Mouse (Mus musculus) bone marrow macrophage, adult 2 months (primary cell): ENCODE results near the gene Kat5. TPM values are rescaled to one million over a fixed set of nuclear protein-coding genes. Genes with fewer than 3 reads are reported as not detected.
A peak's percentile ranks its signal among the peaks of the same experiment; 100 is the strongest.

Experiments
- H3K27ac ChIP-seq: 2 replicates; pipeline ENCODE4 v1.5.1; 2012; ENCODE audit warnings: low read depth, low read length; ENCODE audit not compliant: insufficient read depth
- H3K4me1 ChIP-seq: 2 replicates; pipeline ENCODE4 v1.6.1; 2012; ENCODE audit warnings: low read length; ENCODE audit not compliant: control insufficient read depth, insufficient read depth
- H3K4me3 ChIP-seq: 2 replicates; pipeline ENCODE4 v1.5.1; 2012; ENCODE audit warnings: mild to moderate bottlenecking, low read length, moderate library complexity; ENCODE audit not compliant: insufficient read depth
- CTCF ChIP-seq: IDR thresholded peaks from 2 replicates; pipeline ENCODE4 v1.5.1; 2012; ENCODE audit warnings: low read depth, mild to moderate bottlenecking, low read length, moderate library complexity
- POLR2A ChIP-seq: IDR thresholded peaks from 2 replicates; pipeline ENCODE4 v1.6.1; 2012; ENCODE audit warnings: mild to moderate bottlenecking, low read depth, low read length, borderline replicate concordance
- polyA plus RNA-seq: library from polyadenylated mRNA; stranded (reverse); fragments of >200 nt; gene quantifications from 2 replicates; pipeline ENCODE4 v1.2.4, GENCODE M21; 2012; ENCODE audit not compliant: missing spikeins, insufficient read depth, insufficient read length

The Kat5 gene
- polyA plus RNA-seq, 1 experiment: 56.6 TPM

DNA sequence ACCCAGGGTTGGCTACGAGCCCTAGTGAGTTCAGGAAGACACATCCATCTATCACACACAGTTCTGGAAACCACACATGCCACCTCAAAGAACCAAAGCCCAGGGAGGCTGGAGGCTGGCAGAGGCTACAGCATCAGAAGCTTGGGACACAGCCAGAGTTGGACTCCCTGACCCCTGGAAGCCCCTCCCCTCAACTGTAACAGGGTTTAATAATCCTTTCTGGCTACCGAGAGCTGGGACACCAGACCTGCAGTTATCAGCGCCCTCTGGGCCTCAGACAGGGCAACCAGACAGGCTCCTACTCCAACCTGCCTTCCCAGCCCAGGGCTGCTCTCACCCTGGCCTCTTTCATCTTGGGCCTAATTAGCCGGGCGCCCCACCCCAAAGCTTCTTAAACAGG is 43.7 kb downstream of the Kat5 start:
- Histone ChIP-seq H3K4me3 (no peak overlapping the region), H3K27ac (no peak overlapping the region), H3K4me1 (peaks cover 18% of the 10 kb centered on the region)
- TF ChIP-seq POLR2A: no peak
- no peak for TF ChIP-seq CTCF

- no peak for TF ChIP-seq POLR2A
- TF ChIP-seq CTCF: no peak
- Histone ChIP-seq H3K27ac (no peak overlapping the region), H3K4me1 (no peaks in the 10 kb centered on the region), H3K4me3 (no peak overlapping the region)
These were observed 47.3 kb downstream of the Kat5 start for GRCm38 (mm10) chr19:5562776-5563175.

- no peak overlapping the region for H3K4me3 ChIP-seq
- H3K4me1 ChIP-seq: no peaks in the 10 kb centered on the region
- TF ChIP-seq POLR2A (no peak), CTCF (no peak)
- no peak overlapping the region for H3K27ac ChIP-seq
These were observed 48.2 kb downstream of the Kat5 start for GRCm38 (mm10) chr19:5561886-5562285.

DNA sequence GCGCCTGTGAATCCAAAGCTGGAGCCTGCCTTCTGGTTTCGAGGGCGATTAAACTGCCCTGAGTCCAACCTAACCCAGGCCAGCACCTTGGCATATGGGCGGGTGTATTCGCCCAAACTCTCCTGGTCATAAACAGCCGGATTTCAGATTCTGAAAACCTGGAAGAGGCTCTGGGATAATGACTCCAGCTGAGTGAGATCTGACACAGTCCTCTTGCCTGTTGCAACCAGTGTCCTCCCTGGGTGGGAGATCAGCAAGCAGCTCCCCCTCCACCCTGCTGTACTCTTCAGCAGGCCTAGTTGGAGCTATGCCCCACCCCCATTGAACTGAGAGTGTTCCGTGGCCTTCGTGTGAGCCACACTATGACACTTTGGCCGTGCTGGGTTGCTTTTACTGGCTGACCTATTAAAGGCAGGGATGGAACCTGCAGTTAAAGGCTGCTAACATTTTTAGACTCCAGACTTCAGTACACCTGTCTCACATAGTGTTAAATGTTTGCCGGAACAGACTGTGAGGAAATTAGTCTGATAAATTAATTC is 48.7 kb downstream of the Kat5 start:
- H3K4me1 ChIP-seq: no peaks in the 10 kb centered on the region
- no peak overlapping the region for H3K27ac ChIP-seq
- TF ChIP-seq POLR2A: no peak
- TF ChIP-seq CTCF: no peak
- no peak overlapping the region for H3K4me3 ChIP-seq

DNA sequence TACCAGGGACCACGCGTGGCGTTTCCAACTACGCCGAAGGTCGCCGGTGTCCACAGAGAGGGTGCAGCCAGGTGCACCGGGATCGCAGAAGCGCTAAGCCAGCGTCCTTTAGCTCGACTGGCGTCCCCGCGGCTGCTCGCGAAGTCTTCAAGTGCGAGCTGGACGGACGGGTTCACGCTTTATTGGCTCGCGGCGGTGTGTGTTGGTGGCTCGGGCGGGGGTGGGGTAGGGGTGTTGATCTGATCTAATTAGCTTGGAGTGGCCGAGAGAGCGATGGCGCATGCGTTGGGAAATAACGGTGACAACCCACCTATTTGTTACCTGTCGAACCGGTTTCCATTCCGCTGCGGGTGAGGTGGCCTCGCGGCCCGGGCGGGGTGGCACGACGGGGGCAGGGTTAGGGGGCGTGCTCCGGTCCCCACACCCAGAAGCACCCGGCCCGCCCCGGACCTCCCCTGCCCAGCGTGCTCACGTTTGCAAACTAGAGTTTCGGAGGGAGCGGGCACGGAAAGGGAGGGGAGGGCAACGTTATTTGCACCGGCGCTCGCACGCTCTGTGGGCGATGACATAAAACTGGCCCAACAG is 49.5 kb downstream of the Kat5 start, which contains the start of gene Ovol1:
Gene Ovol1 (minus strand): TSS at position 190 of the 585 bp plus-strand sequence.
- Histone ChIP-seq H3K4me3 (peak within 1 kb of the TSS; percentile 28), H3K27ac (no peak within 1 kb of the TSS), H3K4me1 (no peaks in the 10 kb centered on the region)
- no peak for TF ChIP-seq CTCF
- TF ChIP-seq POLR2A: no peak

DNA sequence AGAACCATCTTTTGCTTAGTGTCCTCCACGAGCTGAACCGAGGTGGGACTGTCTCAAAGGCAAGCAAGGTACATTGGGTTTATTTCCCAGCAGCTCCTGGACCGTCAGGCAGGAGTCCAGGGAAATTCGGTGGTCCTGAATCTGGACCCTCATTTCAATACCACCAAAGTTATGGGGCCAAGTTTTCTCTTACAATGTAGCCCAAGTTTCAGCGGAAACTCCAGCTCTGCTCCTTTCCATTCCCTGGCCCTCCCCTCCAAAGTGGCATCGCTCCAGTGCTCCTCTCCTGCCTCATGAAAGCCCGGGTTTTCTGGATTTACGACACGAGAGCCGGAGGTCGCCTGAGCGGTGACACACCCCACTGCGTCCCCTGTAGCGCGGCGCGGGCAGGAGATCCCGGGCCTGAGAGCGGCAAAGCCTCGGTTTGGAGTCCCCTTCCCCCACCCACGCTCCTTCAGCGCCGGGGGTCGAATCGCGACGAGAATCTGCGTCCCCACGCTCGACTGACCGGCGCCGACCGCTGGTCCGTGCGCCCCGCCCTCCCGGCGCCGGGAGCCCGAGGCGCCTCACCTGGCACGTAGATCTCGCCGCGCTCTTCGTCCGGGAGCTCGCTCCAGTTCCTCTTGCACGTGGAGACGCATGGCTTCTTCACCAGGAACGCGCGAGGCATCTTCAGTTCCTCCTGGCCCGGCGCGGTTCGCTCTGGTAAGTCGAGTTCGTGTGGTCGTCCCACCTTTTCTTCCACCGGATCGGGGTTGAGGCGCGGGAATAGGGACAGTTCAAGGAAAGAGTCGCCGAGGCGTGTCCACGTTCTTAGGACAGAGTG is 50.2 kb downstream of the Kat5 start:
- Histone ChIP-seq H3K4me3 (peak overlapping the region; percentile 28), H3K4me1 (no peaks in the 10 kb centered on the region)

GRCm38 (mm10) chr19:5559229-5559628 is 50.8 kb downstream of the Kat5 start:
- no peak overlapping the region for H3K27ac ChIP-seq
- H3K4me3 ChIP-seq: no peak overlapping the region
- TF ChIP-seq POLR2A (no peak), CTCF (no peak)
- no peaks in the 10 kb centered on the region for H3K4me1 ChIP-seq

More for the DNA sequence above, 50.2 kb downstream of the Kat5 start:
- H3K27ac ChIP-seq: no peak overlapping the region
- TF ChIP-seq CTCF: no peak
- TF ChIP-seq POLR2A: no peak

DNA sequence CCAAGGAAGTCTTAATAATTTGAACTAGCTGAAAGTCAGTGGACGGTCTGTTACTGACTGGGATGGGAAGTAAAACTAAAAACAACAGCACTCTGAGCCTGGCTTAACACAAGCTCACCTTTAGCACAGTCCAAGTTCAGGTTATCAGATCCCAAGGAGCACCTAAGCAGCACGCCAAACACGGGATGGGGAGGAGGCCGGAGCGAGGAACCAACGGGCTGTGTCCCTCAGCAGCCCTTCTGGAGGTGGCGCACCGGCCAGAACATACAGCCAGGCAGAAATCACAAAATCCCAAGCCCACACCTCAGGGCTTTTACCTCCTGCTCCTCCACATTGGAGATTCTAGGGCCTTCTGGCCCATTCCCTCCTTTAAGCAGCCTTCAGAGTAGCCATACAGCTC is 51.3 kb downstream of the Kat5 start:
- Histone ChIP-seq H3K4me1 (no peaks in the 10 kb centered on the region), H3K27ac (no peak overlapping the region), H3K4me3 (no peak overlapping the region)
- no peak for TF ChIP-seq POLR2A
- no peak for TF ChIP-seq CTCF

DNA sequence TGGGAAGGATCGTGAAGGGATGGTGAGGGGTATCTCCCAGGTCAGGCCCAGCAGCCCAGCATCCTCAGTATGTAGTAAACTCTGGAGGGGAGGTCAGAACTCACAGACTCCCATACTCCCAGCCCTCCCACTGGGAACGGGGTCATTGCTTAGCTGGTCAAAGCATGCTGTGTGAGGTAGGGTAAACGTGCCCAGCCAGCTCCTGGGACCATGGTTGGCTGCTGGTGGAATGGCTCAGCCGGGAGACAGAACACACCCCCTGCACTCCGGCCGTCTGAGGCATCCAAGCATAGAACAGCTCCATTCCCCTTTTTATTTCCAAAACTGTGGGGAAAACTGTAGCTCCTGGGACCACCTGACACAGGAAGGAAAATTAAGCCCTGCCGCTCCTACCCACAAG is 51.9 kb downstream of the Kat5 start:
- Histone ChIP-seq H3K27ac (no peak overlapping the region), H3K4me1 (no peaks in the 10 kb centered on the region), H3K4me3 (no peak overlapping the region)
- no peak for TF ChIP-seq POLR2A
- TF ChIP-seq CTCF: no peak

GRCm38 (mm10) chr19:5554212-5554611 is 55.8 kb downstream of the Kat5 start:
- no peaks in the 10 kb centered on the region for H3K4me1 ChIP-seq
- H3K4me3 ChIP-seq: no peak overlapping the region
- no peak overlapping the region for H3K27ac ChIP-seq
- TF ChIP-seq CTCF: no peak
